14 mouse cellular contexts compared by ENCODE assay signal in the genomic region with DNA sequence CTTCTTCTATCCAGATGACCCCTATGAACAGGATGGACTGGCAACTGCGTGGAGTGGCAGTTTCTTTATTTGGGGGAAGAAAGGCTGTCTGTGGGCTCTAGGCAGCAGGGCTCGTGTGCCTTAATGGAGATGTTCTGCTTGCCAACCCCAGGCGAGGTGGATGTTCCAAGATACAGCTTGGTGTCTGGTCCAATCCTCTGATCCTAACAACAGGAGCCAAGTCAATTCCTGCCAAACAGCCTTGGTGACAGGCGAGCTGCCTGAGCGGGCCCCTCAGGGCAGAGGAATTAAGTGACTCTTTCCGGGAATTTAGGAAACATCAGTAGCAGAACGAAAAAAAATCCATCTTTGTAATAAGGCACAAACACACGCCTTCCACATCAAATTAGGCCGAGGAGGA. TPM values are rescaled to one million over a fixed set of nuclear protein-coding genes. Genes with fewer than 3 reads are reported as not detected.
A peak's percentile ranks its signal among the peaks of the same experiment; 100 is the strongest.
DNase-seq lines count a peak whose midpoint lies in the region; ATAC-seq lines count a peak whose summit lies in the region.
"Had no signal": no experiment of that assay in that cellular context is flagged by ENCODE, and none has a peak within 500 bp of the region (broad histone marks: within the 10 kb centered on the region; RNA-seq: fewer than 3 reads in every experiment).

No protein-coding gene starts in this region.

- H3K4me1 ChIP-seq in hindbrain, embryonic 13.5 days (replicated peaks), result peaks cover 44% of the 10 kb centered on the region
- peaks cover 28% of the 10 kb centered on the region for H3K4me1 ChIP-seq in hindbrain, embryonic 12.5 days
- peaks cover 12% of the 10 kb centered on the region for H3K4me1 ChIP-seq in midbrain, embryonic 14.5 days (ENCODE audit: control insufficient read depth, insufficient read depth, low read length)
- H3K4me1 ChIP-seq in neural tube, embryonic 15.5 days, result peaks cover 23% of the 10 kb centered on the region
- peaks cover 3% of the 10 kb centered on the region; the same call in 1 of the 2 replicates for H3K4me1 ChIP-seq in heart, embryonic 11.5 days (ENCODE audit: control insufficient read depth, insufficient read depth, low read length)

- no peak overlapping the region for H3K9ac ChIP-seq in hindbrain, embryonic 13.5 days
- H3K9ac ChIP-seq in hindbrain, embryonic 12.5 days, result no peak overlapping the region
- H3K9ac ChIP-seq in midbrain, embryonic 14.5 days (replicated peaks; ENCODE audit: low read length), result no peak overlapping the region
- no peak overlapping the region for H3K9ac ChIP-seq in neural tube, embryonic 15.5 days (replicated peaks)
- no peak overlapping the region for H3K9ac ChIP-seq in heart, embryonic 11.5 days (ENCODE audit: low read depth, low read length)
- H3K9ac ChIP-seq: limb, embryonic 13.5 days had no signal

- ATAC-seq in hindbrain, embryonic 13.5 days (ENCODE audit: low FRiP score), result no peak
- no peak for ATAC-seq in hindbrain, embryonic 12.5 days (ENCODE audit: low FRiP score)
- no peak for ATAC-seq in midbrain, embryonic 14.5 days (ENCODE audit: low FRiP score, low TSS enrichment)
- ATAC-seq in neural tube, embryonic 15.5 days (ENCODE audit: low FRiP score), result no peak
- no peak for ATAC-seq in heart, embryonic 11.5 days (replicated peaks; ENCODE audit: insufficient number of reproducible peaks, low FRiP score, low TSS enrichment)
- ATAC-seq: CD4-positive, CD25-positive, alpha-beta regulatory T cell, adult 4 months; inflammation-experienced regulatory T-cells, adult 6 months had no signal

- H3K4me2 ChIP-seq in hindbrain, embryonic 13.5 days, result no peak overlapping the region
- H3K4me2 ChIP-seq in hindbrain, embryonic 12.5 days (replicated peaks), result no peak overlapping the region
- H3K4me2 ChIP-seq in midbrain, embryonic 14.5 days (ENCODE audit: low read length), result no peak overlapping the region
- no peak overlapping the region for H3K4me2 ChIP-seq in neural tube, embryonic 15.5 days
- no peak overlapping the region for H3K4me2 ChIP-seq in heart, embryonic 11.5 days
- H3K4me2 ChIP-seq: limb, embryonic 13.5 days had no signal

- no peak overlapping the region for H3K4me3 ChIP-seq in hindbrain, embryonic 13.5 days
- no peak overlapping the region for H3K4me3 ChIP-seq in hindbrain, embryonic 12.5 days
- H3K4me3 ChIP-seq in midbrain, embryonic 14.5 days (replicated peaks; ENCODE audit: low read depth, low read length), result no peak overlapping the region
- no peak overlapping the region for H3K4me3 ChIP-seq in neural tube, embryonic 15.5 days (replicated peaks)
- no peak overlapping the region for H3K4me3 ChIP-seq in heart, embryonic 11.5 days (ENCODE audit: low read depth, low read length)
- H3K4me3 ChIP-seq: left cerebral cortex, adult 2 months; limb, embryonic 13.5 days; myocyte had no signal

- 0 out of 2 replicates have a peak, but pooled peaks cover 3% of the 10 kb centered on the region for H3K9me3 ChIP-seq in hindbrain, embryonic 13.5 days
- no peaks in the 10 kb centered on the region for H3K9me3 ChIP-seq in hindbrain, embryonic 12.5 days (replicated peaks)
- H3K9me3 ChIP-seq in midbrain, embryonic 14.5 days (ENCODE audit: control insufficient read depth, low read length), result no peaks in the 10 kb centered on the region
- no peaks in the 10 kb centered on the region for H3K9me3 ChIP-seq in neural tube, embryonic 15.5 days (replicated peaks)
- no peaks in the 10 kb centered on the region; the same call in 1 of the 2 replicates for H3K9me3 ChIP-seq in heart, embryonic 11.5 days (replicated peaks; ENCODE audit: control insufficient read depth, low read length)

- no peaks in the 10 kb centered on the region for H3K36me3 ChIP-seq in hindbrain, embryonic 13.5 days
- no peaks in the 10 kb centered on the region for H3K36me3 ChIP-seq in hindbrain, embryonic 12.5 days
- no peaks in the 10 kb centered on the region for H3K36me3 ChIP-seq in midbrain, embryonic 14.5 days (ENCODE audit: control insufficient read depth, insufficient read depth, low read length)
- no peaks in the 10 kb centered on the region for H3K36me3 ChIP-seq in neural tube, embryonic 15.5 days
- H3K36me3 ChIP-seq in heart, embryonic 11.5 days (ENCODE audit: control insufficient read depth, insufficient read depth, low read length), result no peaks in the 10 kb centered on the region
- H3K36me3 ChIP-seq: limb, embryonic 13.5 days had no signal

- H3K27ac ChIP-seq in hindbrain, embryonic 13.5 days, result peak overlapping the region; percentile 25; the same call in 1 of the 2 replicates
- no peak overlapping the region for H3K27ac ChIP-seq in hindbrain, embryonic 12.5 days
- H3K27ac ChIP-seq in midbrain, embryonic 14.5 days (replicated peaks; ENCODE audit: low read depth, low read length), result peak overlapping the region; percentile 61; the same call in 1 of the 2 replicates
- H3K27ac ChIP-seq in neural tube, embryonic 15.5 days (replicated peaks), result no peak overlapping the region; the same call in 1 of the 2 replicates
- H3K27ac ChIP-seq in heart, embryonic 11.5 days (ENCODE audit: low read depth, low read length), result no peak overlapping the region
- H3K27ac ChIP-seq: left cerebral cortex, adult 2 months; limb, embryonic 13.5 days had no signal

- H3K27me3 ChIP-seq in hindbrain, embryonic 13.5 days, result 0 out of 2 replicates have a peak, but pooled peaks cover 4% of the 10 kb centered on the region
- no peaks in the 10 kb centered on the region for H3K27me3 ChIP-seq in hindbrain, embryonic 12.5 days
- no peaks in the 10 kb centered on the region for H3K27me3 ChIP-seq in midbrain, embryonic 14.5 days (ENCODE audit: control insufficient read depth, insufficient read depth, low read length)
- no peaks in the 10 kb centered on the region for H3K27me3 ChIP-seq in neural tube, embryonic 15.5 days (replicated peaks)
- H3K27me3 ChIP-seq in heart, embryonic 11.5 days (ENCODE audit: control insufficient read depth, insufficient read depth, low read length), result peaks cover 2% of the 10 kb centered on the region; the same call in 1 of the 2 replicates

- DNase-seq in cerebellum, adult 18-20 months, result peak; percentile 43 to 60
- peak; percentile 85 to 90 for DNase-seq in cerebellum, postnatal 10 days
- DNase-seq in midbrain, embryonic 14.5 days, result peak; percentile 69
- DNase-seq: adrenal gland, postnatal 10 days; spleen, adult 18-20 months had no signal

- WGBS in hindbrain, embryonic 13.5 days, result 42% methylated on average over 9 of the region's 9 CpGs
- WGBS in hindbrain, embryonic 12.5 days, result 47% methylated on average over 9 of the region's 9 CpGs
- WGBS in midbrain, embryonic 14.5 days, result 29% methylated on average over 9 of the region's 9 CpGs
- 39% methylated on average over 9 of the region's 9 CpGs for WGBS in neural tube, embryonic 15.5 days
- 71% methylated on average over 9 of the region's 9 CpGs for WGBS in heart, embryonic 11.5 days (ENCODE audit: insufficient replicate concordance)

RNA-seq across cellular contexts. Expression of a gene that starts 38.6 kb away (rescaled TPM):
- polyA plus RNA-seq in hindbrain, embryonic 13.5 days (2015; fragmentation: Nextera tagmentation; extraction: Ambion mirVana), result 2.2 and 2.5 TPM in 2 replicates
- 2.6 and 2.9 TPM in 2 replicates for polyA plus RNA-seq in hindbrain, embryonic 12.5 days (2016; fragmentation: Nextera tagmentation; extraction: Ambion mirVana)
- 1.6 and 2.3 TPM in 2 replicates for polyA plus RNA-seq in midbrain, embryonic 14.5 days (2014; fragmentation: Nextera tagmentation; extraction: Ambion mirVana)
- polyA plus RNA-seq in neural tube, embryonic 15.5 days (2015; fragmentation: Nextera tagmentation; extraction: Ambion mirVana), result 2.3 and 3.1 TPM in 2 replicates
- 4.1 and 5.1 TPM in 2 replicates for polyA plus RNA-seq in heart, embryonic 11.5 days (2014; fragmentation: Nextera tagmentation; extraction: Ambion mirVana)

Comparison
In these comparisons a context has a peak if more than half of its experiments do, and no peak if none do; other contexts are left out.
1. H3K27ac ChIP-seq: peak in hindbrain, embryonic 13.5 days (single experiment) and midbrain, embryonic 14.5 days (single experiment); none in hindbrain, embryonic 12.5 days (single experiment), neural tube, embryonic 15.5 days (single experiment) and heart, embryonic 11.5 days (single experiment).
2. Peak in every context shown above with its lines, with median percentiles within 50 percentile points of each other: DNase-seq.